Mouse (Mus musculus) thymus, postnatal 10 days (tissue): Measurements from ENCODE around the gene Zbtb43.

ENCODE experiments used
- DNase-seq, 2 experiments: peaks; one replicate each; pipeline ENCODE4 v3.0.0; 2021; ENCODE audit warnings: low spot score in 2 of 2

The Zbtb43 gene

GRCm38 (mm10) chr2:33468466-33469097 lies at the start of gene Zbtb43:
TSS of gene Zbtb43 (minus strand) at chr2:33468559.
- DNase-seq: peak; percentile 92 to 96

GRCm38 (mm10) chr2:33515856-33516255 lies 47.5 kb upstream of the Zbtb43 start:
- no peak for DNase-seq

- DNase-seq: no peak
Observed at GRCm38 (mm10) chr2:33515431-33515830, 47.1 kb upstream of the Zbtb43 start.

- no peak for DNase-seq
Observed at GRCm38 (mm10) chr2:33510791-33511190, 42.4 kb upstream of the Zbtb43 start.

GRCm38 (mm10) chr2:33502602-33503001 lies 34.2 kb upstream of the Zbtb43 start:
- no peak for DNase-seq

GRCm38 (mm10) chr2:33498280-33498679 lies 29.9 kb upstream of the Zbtb43 start:
- no peak for DNase-seq

GRCm38 (mm10) chr2:33495654-33496053 lies 27.3 kb upstream of the Zbtb43 start:
- peak; percentile 5 to 45 for DNase-seq

GRCm38 (mm10) chr2:33492041-33492440 lies 23.7 kb upstream of the Zbtb43 start:
- DNase-seq: no peak

- no peak for DNase-seq
Observed at GRCm38 (mm10) chr2:33489565-33489964, 21.2 kb upstream of the Zbtb43 start.

- no peak for DNase-seq
Observed at GRCm38 (mm10) chr2:33487332-33487731, 19.0 kb upstream of the Zbtb43 start.

GRCm38 (mm10) chr2:33486866-33487265 lies 18.5 kb upstream of the Zbtb43 start:
- DNase-seq: peak; percentile 14 to 74

GRCm38 (mm10) chr2:33477961-33478755 lies 9.8 kb upstream of the Zbtb43 start:
- DNase-seq: no peak

GRCm38 (mm10) chr2:33475961-33476360 lies 7.6 kb upstream of the Zbtb43 start:
- no peak for DNase-seq

GRCm38 (mm10) chr2:33467546-33468465 lies 553 bp downstream of the Zbtb43 start:
- DNase-seq: no peak

GRCm38 (mm10) chr2:33465966-33466365 lies 2.4 kb downstream of the Zbtb43 start:
- DNase-seq: no peak

GRCm38 (mm10) chr2:33465215-33465614 lies 3.1 kb downstream of the Zbtb43 start:
- DNase-seq: no peak

GRCm38 (mm10) chr2:33462066-33462465 lies 6.3 kb downstream of the Zbtb43 start:
- DNase-seq: no peak

GRCm38 (mm10) chr2:33461066-33461465 lies 7.3 kb downstream of the Zbtb43 start:
- no peak for DNase-seq

- DNase-seq: no peak
Observed at GRCm38 (mm10) chr2:33459660-33460059, 8.7 kb downstream of the Zbtb43 start.

- DNase-seq: no peak
Observed at GRCm38 (mm10) chr2:33456696-33457095, 11.7 kb downstream of the Zbtb43 start.

GRCm38 (mm10) chr2:33456242-33456641 lies 12.1 kb downstream of the Zbtb43 start:
- DNase-seq: no peak

GRCm38 (mm10) chr2:33455350-33455749 lies 13.0 kb downstream of the Zbtb43 start:
- no peak for DNase-seq
